Mouse (Mus musculus) kidney, postnatal 10 days (tissue): ENCODE results near the gene Gm8005.
"Not testable (repeated sequence)": the region's sequence is repeated elsewhere in the genome, so short reads cannot be mapped to it uniquely, and the experiment has no call there.

ENCODE experiments used
- DNase-seq: peaks from one replicate; pipeline ENCODE4 v3.0.0; 2021; ENCODE audit warnings: mixed read lengths

Gene Gm8005

DNA sequence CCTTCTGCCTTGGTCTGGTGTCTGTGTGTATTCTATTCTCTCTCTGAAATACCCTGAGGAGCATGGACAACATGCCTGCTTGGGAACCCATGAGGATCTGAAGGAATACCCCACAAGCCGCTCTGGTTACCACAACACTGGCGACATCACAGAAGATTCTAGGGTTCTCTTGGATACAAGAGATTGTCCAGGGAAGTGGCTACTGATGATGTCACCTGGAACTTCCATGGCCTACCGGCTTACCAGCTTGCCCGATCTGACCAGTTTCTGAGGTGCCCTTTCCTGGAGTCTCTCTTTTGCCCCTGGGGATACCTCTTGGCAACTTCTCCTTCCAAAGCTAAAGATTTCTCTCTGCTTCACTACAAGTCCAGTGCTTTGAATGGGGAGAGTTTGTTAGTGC is at the start of gene Gm8005:
Gene Gm8005, minus strand, starts transcription at position 101 of the 400 bp plus-strand sequence.
- not testable (repeated sequence) for DNase-seq

DNA sequence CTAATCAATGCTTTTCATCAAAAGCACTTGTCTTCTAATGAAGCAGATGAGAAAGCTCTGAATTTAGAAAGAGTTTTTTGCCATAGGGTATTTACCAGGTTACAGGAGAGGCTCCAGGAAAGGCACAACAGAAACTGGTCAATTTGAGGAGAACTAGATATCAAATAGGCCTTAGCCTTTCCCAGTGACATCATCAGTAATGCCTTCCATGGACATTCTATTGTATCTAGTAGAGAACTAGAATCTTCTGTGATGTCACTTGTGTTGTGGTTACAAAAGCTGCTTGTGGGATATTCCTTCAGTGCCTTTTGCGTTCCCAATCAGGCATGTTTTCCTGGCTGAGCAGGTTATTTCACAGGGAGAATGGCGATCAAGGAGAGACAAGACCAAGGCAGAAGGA is 24.1 kb upstream of the Gm8005 start, which contains the start of gene Gm8011:
Gene Gm8011, plus strand, starts transcription at position 301 of the 400 bp plus-strand sequence.
- not testable (repeated sequence) for DNase-seq
